In the genomic region with DNA sequence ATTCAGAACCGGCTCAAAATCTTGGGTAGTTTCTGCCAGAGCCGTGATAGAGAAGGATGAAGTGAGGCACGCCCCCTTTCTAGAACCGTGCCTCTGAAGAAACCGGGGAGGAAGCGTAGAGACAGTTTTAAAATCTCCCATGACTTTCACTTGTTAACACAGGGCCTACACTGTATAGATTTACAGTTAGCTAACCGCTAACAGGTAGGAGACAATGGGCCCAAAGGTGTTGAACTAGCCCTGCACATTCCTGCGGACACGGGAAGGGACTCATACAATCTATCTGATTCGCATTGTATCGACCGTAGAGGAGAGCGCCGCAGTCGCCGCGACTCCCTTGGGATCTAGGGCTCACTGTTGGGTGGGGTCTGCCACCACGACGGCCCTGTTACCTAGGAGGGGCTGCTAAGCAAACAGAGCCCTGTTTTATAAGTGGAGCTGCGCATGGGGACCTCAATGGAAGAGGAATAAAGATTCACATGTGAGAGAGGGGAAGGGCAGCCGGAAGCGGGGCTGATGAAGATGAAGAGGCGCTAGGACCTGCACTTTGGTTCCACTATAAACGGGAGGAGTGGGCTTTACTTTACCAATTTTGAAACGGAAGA, we compare ENCODE assay signal across 10 mouse cellular contexts.
DNase-seq lines count a peak whose midpoint lies in the region; ATAC-seq and TF ChIP-seq lines count a peak whose summit lies in the region.
"Had no signal": no experiment of that assay in that cellular context is flagged by ENCODE, and none has a peak within 500 bp of the region (broad histone marks: within the 10 kb centered on the region; RNA-seq: fewer than 3 reads in every experiment).

No protein-coding gene starts in this region.

- peak overlapping the region; percentile 15 for H3K4me3 ChIP-seq in heart, embryonic 16.5 days (ENCODE audit: low read length)
- peak overlapping the region; percentile 72 to 89 for H3K4me3 ChIP-seq in MEL (ENCODE audit: control insufficient read depth in 1 of 2, insufficient read depth in 1 of 2, low read depth in 2 of 2, low read length in 2 of 2)
- H3K4me3 ChIP-seq in hindbrain, embryonic 11.5 days (ENCODE audit: low read depth, low read length): no peak overlapping the region

- no peak for DNase-seq in heart, adult 9 months (ENCODE audit: low spot score in 2 of 2)
- DNase-seq in MEL (ENCODE audit: low read depth, low spot score): peak; percentile 79
- DNase-seq in hindbrain, embryonic 11.5 days (ENCODE audit: low spot score): no peak
- no peak for DNase-seq in adrenal gland, adult 18-20 months (ENCODE audit: low spot score in 2 of 2)
- DNase-seq in layer of hippocampus, adult 11-12 months (ENCODE audit: low spot score): no peak
- no peak for DNase-seq in adrenal gland, postnatal 25 days
- DNase-seq: cerebellum, postnatal 25 days; kidney, adult 18-20 months had no signal

- peak; percentile 38 to 45; a peak in 1 of 4 replicates for TF ChIP-seq POLR2A in MEL (IDR thresholded peaks at IDR 0.05; ENCODE audit: control insufficient read depth in 1 of 2, insufficient read depth in 1 of 2, low read depth in 1 of 2, low read length in 2 of 2, poor library complexity in 1 of 2)

- H3K9me3 ChIP-seq in heart, embryonic 16.5 days (replicated peaks; ENCODE audit: control insufficient read depth, low read length): no peaks in the 10 kb centered on the region
- H3K9me3 ChIP-seq in MEL (replicated peaks; ENCODE audit: insufficient read depth, low read length): no peaks in the 10 kb centered on the region
- H3K9me3 ChIP-seq in hindbrain, embryonic 11.5 days (ENCODE audit: control insufficient read depth, low read length): no peaks in the 10 kb centered on the region

- WGBS in heart, embryonic 16.5 days: 54% methylated on average over 25 of the region's 25 CpGs
- 54% methylated on average over 25 of the region's 25 CpGs for WGBS in hindbrain, embryonic 11.5 days

- peaks cover 4% of the 10 kb centered on the region; the same call in 1 of the 2 replicates for H3K4me1 ChIP-seq in heart, embryonic 16.5 days (ENCODE audit: control insufficient read depth, insufficient read depth, low read length)
- H3K4me1 ChIP-seq in MEL (ENCODE audit: control insufficient read depth in 1 of 2, insufficient read depth in 2 of 2, low read length in 2 of 2): peaks cover 19 to 57% of the 10 kb centered on the region in 2 experiments
- no peaks in the 10 kb centered on the region for H3K4me1 ChIP-seq in hindbrain, embryonic 11.5 days (replicated peaks; ENCODE audit: control insufficient read depth, insufficient read depth, low read length)

- no peaks in the 10 kb centered on the region for H3K27me3 ChIP-seq in heart, embryonic 16.5 days (ENCODE audit: control insufficient read depth, insufficient read depth, low read length)
- no peaks in the 10 kb centered on the region for H3K27me3 ChIP-seq in MEL (ENCODE audit: control insufficient read depth in 1 of 2, insufficient read depth in 2 of 2, low read length in 2 of 2)
- H3K27me3 ChIP-seq in hindbrain, embryonic 11.5 days (ENCODE audit: control insufficient read depth, insufficient read depth, low read length): no peaks in the 10 kb centered on the region

- no peak for TF ChIP-seq CTCF in MEL (IDR thresholded peaks at IDR 0.05 in 2 of 3, conservative IDR thresholded peaks at IDR 0.05 in 1 of 3; ENCODE audit: control insufficient read depth in 1 of 3, insufficient read depth in 1 of 3, low read depth in 2 of 3, low read length in 3 of 3, poor library complexity in 1 of 3, severe bottlenecking in 1 of 3)

- no peak overlapping the region for H3K9ac ChIP-seq in heart, embryonic 16.5 days (ENCODE audit: low read length)
- H3K9ac ChIP-seq in MEL (ENCODE audit: control insufficient read depth, low read depth, low read length, poor library complexity, severe bottlenecking): peak overlapping the region; percentile 85
- no peak overlapping the region for H3K9ac ChIP-seq in hindbrain, embryonic 11.5 days (ENCODE audit: low read depth, low read length)

- H3K36me3 ChIP-seq in heart, embryonic 16.5 days (ENCODE audit: control insufficient read depth, insufficient read depth): no peaks in the 10 kb centered on the region
- H3K36me3 ChIP-seq in MEL (ENCODE audit: control insufficient read depth in 1 of 2, insufficient read depth in 2 of 2, low read length in 2 of 2): peaks cover 0 to 56% of the 10 kb centered on the region in 2 experiments; a peak in 2 of 4 replicates
- no peaks in the 10 kb centered on the region for H3K36me3 ChIP-seq in hindbrain, embryonic 11.5 days (ENCODE audit: control insufficient read depth, insufficient read depth, low read length)

- ATAC-seq in heart, embryonic 16.5 days (replicated peaks; ENCODE audit: extremely low read depth, insufficient read depth, low FRiP score): no peak
- no peak for ATAC-seq in hindbrain, embryonic 11.5 days (ENCODE audit: low FRiP score)
- peak; percentile 36 for ATAC-seq in megakaryocyte, adult 5-6 weeks (ENCODE audit: poor library complexity, severe bottlenecking)

- no peak overlapping the region for H3K27ac ChIP-seq in heart, embryonic 16.5 days (ENCODE audit: low read length)
- H3K27ac ChIP-seq in MEL (ENCODE audit: control insufficient read depth, low read depth, low read length): peak overlapping the region; percentile 99
- no peak overlapping the region for H3K27ac ChIP-seq in hindbrain, embryonic 11.5 days (ENCODE audit: low read depth, low read length)

- H3K79me2 ChIP-seq in MEL (ENCODE audit: control insufficient read depth, insufficient read depth, low read length, poor library complexity): no peaks in the 10 kb centered on the region; the same call in 1 of the 2 replicates

- peak overlapping the region; percentile 50 for H3K4me2 ChIP-seq in heart, embryonic 16.5 days (ENCODE audit: low read depth, low read length)
- H3K4me2 ChIP-seq in hindbrain, embryonic 11.5 days (replicated peaks; ENCODE audit: low read depth, low read length): 0 out of 2 replicates have a peak overlapping the region, but pooled peaks have one; percentile 5

- TF ChIP-seq EP300 in MEL (IDR thresholded peaks at IDR 0.05; ENCODE audit: low read depth in 1 of 2, low read length in 2 of 2): 0 out of 4 replicates have a peak, but pooled peaks of 1 of the 2 experiments have one; percentile 3

- TF ChIP-seq RAD21 in MEL (IDR thresholded peaks at IDR 0.05; ENCODE audit: low read depth, low read length): no peak

TF ChIP-seq in MEL, 35 proteins besides CTCF, POLR2A, EP300 and RAD21:
- TF ChIP-seq ELF1 (IDR thresholded peaks at IDR 0.05; ENCODE audit: low read depth, low read length) (no peak), RCOR1 (IDR thresholded peaks at IDR 0.05; ENCODE audit: low read depth, low read length) (no peak), MAX (IDR thresholded peaks at IDR 0.05; ENCODE audit: low read length) (peak; percentile 12; the same call in 1 of the 2 replicates), UBTF (IDR thresholded peaks at IDR 0.05; ENCODE audit: borderline replicate concordance, insufficient read depth, low read depth, low read length) (no peak), NELFE (IDR thresholded peaks at IDR 0.05; ENCODE audit: low read depth, low read length) (0 out of 2 replicates have a peak, but pooled peaks have one; percentile 5), SMC3 (IDR thresholded peaks at IDR 0.05; ENCODE audit: low read depth, low read length) (0 out of 2 replicates have a peak, but pooled peaks have one; percentile 1), JUND (IDR thresholded peaks at IDR 0.05; ENCODE audit: low read depth, low read length) (no peak), TCF12 (IDR thresholded peaks at IDR 0.05; ENCODE audit: low read depth, low read length) (0 out of 2 replicates have a peak, but pooled peaks have one; percentile 9), MXI1 (IDR thresholded peaks at IDR 0.05; ENCODE audit: low read depth, low read length) (peak; percentile 78), SIN3A (IDR thresholded peaks at IDR 0.05; ENCODE audit: low read length) (peak; percentile 61), ZMIZ1 (IDR thresholded peaks at IDR 0.05; ENCODE audit: low read depth, low read length) (peak; percentile 22), ZNF384 (IDR thresholded peaks at IDR 0.05; ENCODE audit: low read depth, low read length) (no peak), USF2 (IDR thresholded peaks at IDR 0.05; ENCODE audit: borderline replicate concordance in 1 of 2, insufficient read depth in 1 of 2, low read depth in 1 of 2, low read length in 2 of 2) (no peak), MAZ (IDR thresholded peaks at IDR 0.05; ENCODE audit: low read depth, low read length) (0 out of 2 replicates have a peak, but pooled peaks have one; percentile 27), CHD2 (IDR thresholded peaks at IDR 0.05; ENCODE audit: low read length) (no peak), POLR2AphosphoS2 (IDR thresholded peaks at IDR 0.05; ENCODE audit: low read length) (no peak; the same call in 1 of the 2 replicates)
